Mouse (Mus musculus) yolk sac, embryonic 10.5 days (tissue): ENCODE measurements around the gene Exosc5.

Source experiments
- DNase-seq: peaks from one replicate; pipeline ENCODE4 v3.0.0-alpha.2; 2017; ENCODE audit warnings: low spot score

Gene Exosc5

GRCm38 (mm10) chr7:25680514-25681258, 21.7 kb downstream of the Exosc5 start, which contains the start of gene B9d2:
Gene B9d2 (plus strand): TSS chr7:25680780.
- peak; percentile 96 for DNase-seq

GRCm38 (mm10) chr7:25681341-25682231, 22.6 kb downstream of the Exosc5 start:
- no peak for DNase-seq

- no peak for DNase-seq
These were observed 24.7 kb downstream of the Exosc5 start for GRCm38 (mm10) chr7:25683474-25684180.

- DNase-seq, result no peak
These were observed 25.7 kb downstream of the Exosc5 start for GRCm38 (mm10) chr7:25684659-25685058.

GRCm38 (mm10) chr7:25685926-25686470, 27.0 kb downstream of the Exosc5 start:
- DNase-seq, result peak; percentile 5

GRCm38 (mm10) chr7:25686680-25687531, 27.9 kb downstream of the Exosc5 start, which contains the start of gene Tgfb1:
Gene Tgfb1 (plus strand): TSS chr7:25687002.
- DNase-seq, result peak; percentile 81

GRCm38 (mm10) chr7:25687811-25688401, 28.9 kb downstream of the Exosc5 start:
- peak; percentile 18 for DNase-seq

GRCm38 (mm10) chr7:25688810-25689586, 30.0 kb downstream of the Exosc5 start:
- peak; percentile 79 for DNase-seq

- DNase-seq, result peak; percentile 4
These were observed 30.6 kb downstream of the Exosc5 start for GRCm38 (mm10) chr7:25689603-25690021.

GRCm38 (mm10) chr7:25690051-25690450, 31.1 kb downstream of the Exosc5 start:
- no peak for DNase-seq

- DNase-seq, result no peak
These were observed 35.1 kb downstream of the Exosc5 start for GRCm38 (mm10) chr7:25694104-25694503.

- DNase-seq, result no peak
These were observed 40.9 kb downstream of the Exosc5 start for GRCm38 (mm10) chr7:25699851-25700250.

GRCm38 (mm10) chr7:25700732-25701131, 41.8 kb downstream of the Exosc5 start:
- DNase-seq, result no peak

- DNase-seq, result no peak
These were observed 43.4 kb downstream of the Exosc5 start for GRCm38 (mm10) chr7:25702350-25702749.

- peak; percentile 52 for DNase-seq
These were observed 45.0 kb downstream of the Exosc5 start for GRCm38 (mm10) chr7:25703793-25704494.

- peak; percentile 78 for DNase-seq
These were observed 45.9 kb downstream of the Exosc5 start for GRCm38 (mm10) chr7:25704716-25705364.

GRCm38 (mm10) chr7:25705801-25706251, 46.9 kb downstream of the Exosc5 start:
- no peak for DNase-seq

GRCm38 (mm10) chr7:25706578-25707170, 47.7 kb downstream of the Exosc5 start:
- no peak for DNase-seq
